Mouse (Mus musculus): ENCODE measurements at regions not wholly inside any gene's neighbourhood (a gene's known extent, or its start where the extent isn't known, plus 50 kb on each side); places are given as distances from the start of the nearest gene placed in this dataset.

DNA sequence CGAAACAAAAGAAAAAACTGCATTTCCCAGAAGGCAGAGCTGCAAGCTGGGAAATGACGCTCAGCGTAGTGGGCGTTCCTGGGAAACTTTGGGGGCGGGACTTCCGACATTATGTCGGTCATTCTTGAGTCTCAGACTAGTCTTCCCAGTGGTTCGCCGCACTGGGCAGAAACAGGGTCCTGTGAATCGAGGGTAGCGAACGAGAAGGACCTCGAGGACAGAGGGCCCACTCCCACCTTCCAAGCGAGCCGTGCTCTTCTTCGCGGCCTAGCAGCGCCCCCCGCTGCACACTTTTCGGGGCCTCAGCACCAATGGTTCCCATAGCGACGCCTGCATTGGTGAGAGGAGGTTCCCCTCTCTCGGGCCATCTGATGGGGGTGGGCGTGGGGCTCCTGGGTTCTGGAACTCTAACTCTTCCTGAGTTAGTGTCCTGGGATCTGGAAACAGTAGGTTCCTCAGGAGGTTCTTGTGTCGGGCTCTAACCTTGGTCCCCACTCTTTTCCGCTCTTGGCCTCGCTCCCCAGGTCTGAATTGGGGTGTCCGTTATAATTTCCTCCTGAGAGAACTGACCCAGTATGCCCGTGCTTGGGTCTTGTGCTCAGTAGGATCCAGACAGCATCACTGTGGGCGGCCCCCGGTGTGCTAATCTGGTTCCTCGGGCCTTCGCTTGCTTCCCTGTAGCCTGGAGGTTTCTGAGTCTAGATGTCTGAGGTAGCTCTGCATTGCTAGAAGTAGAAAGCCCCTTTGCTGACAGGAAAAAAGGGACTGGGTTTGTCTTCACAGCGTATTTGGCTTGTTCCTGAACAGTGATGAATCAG lies 52.8 kb upstream of the Gramd1a start:
- DNase-seq: peak; percentile 88

DNA sequence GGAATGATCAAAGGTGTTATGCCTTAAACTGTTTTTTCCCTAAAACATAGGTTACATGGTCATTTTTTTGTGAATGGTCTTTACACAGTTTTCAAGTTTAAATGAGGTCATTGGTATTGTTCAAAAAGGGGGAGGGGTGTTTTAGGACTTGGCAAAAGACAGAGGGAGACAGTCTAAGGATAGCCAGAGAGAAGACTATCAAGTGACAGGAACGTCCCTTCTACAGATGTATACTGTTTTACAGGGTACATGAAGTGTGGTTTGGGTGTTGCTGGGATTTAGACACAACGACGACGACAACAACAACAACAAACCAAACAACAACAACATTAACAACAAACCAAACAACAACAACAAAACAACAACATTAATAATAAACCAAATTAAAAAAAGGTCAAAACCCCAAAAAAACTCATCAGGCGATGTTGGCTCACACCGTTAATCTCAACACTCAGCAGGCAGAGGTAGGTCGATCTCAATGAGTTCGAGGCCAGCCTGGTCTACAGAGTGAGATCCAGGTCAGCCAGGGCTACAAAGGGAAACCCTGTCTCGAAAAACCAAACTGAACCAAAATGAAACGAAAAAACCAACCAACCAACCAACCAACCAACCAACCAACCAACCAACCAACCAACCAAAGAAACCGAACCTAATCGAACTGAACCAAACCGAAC lies 52.0 kb upstream of the Gramd1a start:
- no peak for DNase-seq

Data from kidney, postnatal 10 days (tissue).